Mouse (Mus musculus) cortical plate, adult 2 months (tissue): Measurements from ENCODE around the gene Zcchc2. TPM values are rescaled to one million over a fixed set of nuclear protein-coding genes. Genes with fewer than 3 reads are reported as not detected.

Experiments
- H3K27ac ChIP-seq: fragments of 200-500 bp; 2 replicates; pipeline ENCODE4 v1.5.1; 2012; ENCODE audit warnings: low read length, control low read depth, inconsistent platforms; ENCODE audit not compliant: insufficient read depth
- H3K4me1 ChIP-seq: fragments of 200-500 bp; 2 replicates; pipeline ENCODE4 v1.6.1; 2011; ENCODE audit warnings: low read length; ENCODE audit not compliant: control insufficient read depth, insufficient read depth
- H3K4me3 ChIP-seq: fragments of 200-500 bp; 2 replicates; pipeline ENCODE4 v1.5.1; 2011; ENCODE audit warnings: mild to moderate bottlenecking, low read length, control low read depth; ENCODE audit not compliant: insufficient read depth
- CTCF ChIP-seq: fragments of 200-500 bp; IDR thresholded peaks from 2 replicates; pipeline ENCODE4 v1.5.1; 2011; ENCODE audit warnings: mild to moderate bottlenecking, control low read depth, low read length; ENCODE audit not compliant: insufficient read depth; ENCODE audit errors: extremely low read depth
- POLR2A ChIP-seq: fragments of 200-500 bp; IDR thresholded peaks from 2 replicates; pipeline ENCODE4 v1.6.1; 2011; ENCODE audit warnings: mild to moderate bottlenecking, low read length, control low read depth; ENCODE audit not compliant: insufficient read depth; ENCODE audit errors: extremely low read depth
- polyA plus RNA-seq: library from polyadenylated mRNA; depleted of rRNA; stranded (reverse); fragments of >200 nt; gene quantifications from 2 replicates; pipeline ENCODE4 v1.2.3, GENCODE M21; 2012

Zcchc2 gene
- polyA plus RNA-seq, 1 experiment = 19.6 TPM

DNA sequence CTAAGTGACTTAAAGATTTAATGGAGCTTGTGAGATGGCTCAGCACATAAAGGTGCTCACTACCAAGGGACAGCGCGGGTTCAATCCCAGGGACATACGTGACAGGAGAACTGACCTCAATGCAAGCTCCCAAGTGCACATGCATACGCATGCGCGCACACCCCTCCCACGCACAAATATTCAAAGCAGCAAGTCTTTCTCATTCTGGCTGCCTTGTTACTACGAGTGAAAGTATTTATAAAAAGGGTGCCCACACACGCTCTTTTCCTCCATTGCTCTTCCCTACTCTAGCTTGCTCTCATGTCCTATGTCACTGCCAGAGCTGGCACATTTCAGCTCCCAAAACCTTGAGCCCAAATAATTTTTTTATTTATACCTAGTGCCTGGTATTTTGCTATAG is 27.4 kb upstream of the Zcchc2 start:
- H3K4me1 ChIP-seq = no peaks in the 10 kb centered on the region
- TF ChIP-seq POLR2A (no peak), CTCF (no peak)
- no peak overlapping the region for H3K27ac ChIP-seq
- H3K4me3 ChIP-seq = no peak overlapping the region

DNA sequence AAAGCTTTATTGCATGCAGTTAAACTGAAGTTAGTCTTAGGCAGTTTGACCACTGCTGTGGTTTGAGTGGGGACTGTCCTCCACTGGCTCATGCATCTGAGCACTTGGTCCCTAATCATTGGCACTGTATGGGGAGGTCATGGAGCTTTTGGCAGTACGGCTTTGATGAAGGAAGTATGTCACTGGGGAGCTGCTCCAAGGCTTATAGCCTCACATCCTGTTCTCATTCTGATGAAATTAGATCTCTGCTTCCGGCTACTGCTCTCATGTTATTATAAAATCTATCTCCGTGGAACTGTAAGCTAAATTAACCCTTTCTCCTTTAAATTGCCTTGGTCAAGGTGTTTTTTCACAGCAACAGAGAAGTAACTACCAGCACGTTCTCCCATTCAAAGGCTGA is 25.7 kb upstream of the Zcchc2 start:
- TF ChIP-seq CTCF = no peak
- no peak for TF ChIP-seq POLR2A
- Histone ChIP-seq H3K4me1 (no peaks in the 10 kb centered on the region), H3K4me3 (no peak overlapping the region), H3K27ac (no peak overlapping the region)

DNA sequence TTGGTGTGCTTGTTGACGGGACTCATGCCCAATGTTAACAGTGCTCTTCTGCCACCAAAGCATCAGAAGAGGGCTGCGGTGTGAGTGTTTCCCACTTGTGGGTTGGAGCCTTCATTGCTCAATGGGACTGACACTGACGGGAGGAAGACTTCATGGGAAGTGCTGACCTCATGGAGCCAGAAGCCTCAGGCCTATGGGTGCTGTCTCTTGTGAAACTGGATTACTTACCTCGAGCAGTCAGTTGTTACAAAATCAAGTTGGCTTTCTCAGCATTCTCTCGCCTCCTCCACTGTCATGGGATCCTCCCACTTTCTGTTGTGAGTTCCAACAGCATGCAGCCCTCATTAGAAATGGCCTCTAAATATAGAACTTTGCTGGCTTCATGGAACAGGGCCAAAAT is 25.0 kb upstream of the Zcchc2 start:
- H3K4me1 ChIP-seq = no peaks in the 10 kb centered on the region
- TF ChIP-seq POLR2A (no peak), CTCF (no peak)

GRCm38 (mm10) chr1:105971490-105972170 is 18.6 kb upstream of the Zcchc2 start:
- Histone ChIP-seq H3K4me1 (no peaks in the 10 kb centered on the region), H3K4me3 (no peak overlapping the region), H3K27ac (no peak overlapping the region)
- TF ChIP-seq CTCF = no peak
- no peak for TF ChIP-seq POLR2A

More for the DNA sequence above, 25.0 kb upstream of the Zcchc2 start:
- H3K27ac ChIP-seq = no peak overlapping the region
- H3K4me3 ChIP-seq = no peak overlapping the region

DNA sequence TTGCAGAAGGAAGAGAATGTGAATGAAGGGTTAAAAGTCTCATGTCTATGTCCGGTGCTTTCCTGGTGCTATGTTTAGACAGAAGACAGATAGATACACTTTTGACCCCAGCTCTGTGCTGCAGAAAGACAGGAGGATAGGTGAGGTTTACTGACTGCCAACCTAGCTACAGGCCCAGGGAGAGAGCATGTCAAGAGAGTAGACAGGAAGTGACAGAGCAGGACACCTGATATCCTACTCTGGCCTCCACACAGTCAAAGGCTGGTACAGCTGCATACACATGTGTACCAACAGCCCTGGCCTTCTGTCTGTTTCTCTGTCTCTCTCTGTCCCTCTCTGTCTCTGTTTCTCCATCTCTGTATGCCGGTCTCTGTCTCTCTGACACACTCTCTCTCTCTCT is 16.2 kb upstream of the Zcchc2 start:
- H3K4me1 ChIP-seq = peaks cover 2% of the 10 kb centered on the region; the same call in 1 of the 2 replicates
- H3K4me3 ChIP-seq = no peak overlapping the region
- H3K27ac ChIP-seq = no peak overlapping the region
- TF ChIP-seq POLR2A (no peak), CTCF (no peak)

- Histone ChIP-seq H3K4me1 (peaks cover 2% of the 10 kb centered on the region; the same call in 1 of the 2 replicates), H3K27ac (no peak overlapping the region), H3K4me3 (no peak overlapping the region)
- TF ChIP-seq POLR2A (no peak), CTCF (no peak)
Measured at GRCm38 (mm10) chr1:105977446-105978094, 12.6 kb upstream of the Zcchc2 start.

- Histone ChIP-seq H3K4me1 (peaks cover 2% of the 10 kb centered on the region; the same call in 1 of the 2 replicates), H3K27ac (no peak overlapping the region), H3K4me3 (no peak overlapping the region)
- TF ChIP-seq CTCF = no peak
- no peak for TF ChIP-seq POLR2A
Measured at GRCm38 (mm10) chr1:105980849-105981610, 9.2 kb upstream of the Zcchc2 start.

DNA sequence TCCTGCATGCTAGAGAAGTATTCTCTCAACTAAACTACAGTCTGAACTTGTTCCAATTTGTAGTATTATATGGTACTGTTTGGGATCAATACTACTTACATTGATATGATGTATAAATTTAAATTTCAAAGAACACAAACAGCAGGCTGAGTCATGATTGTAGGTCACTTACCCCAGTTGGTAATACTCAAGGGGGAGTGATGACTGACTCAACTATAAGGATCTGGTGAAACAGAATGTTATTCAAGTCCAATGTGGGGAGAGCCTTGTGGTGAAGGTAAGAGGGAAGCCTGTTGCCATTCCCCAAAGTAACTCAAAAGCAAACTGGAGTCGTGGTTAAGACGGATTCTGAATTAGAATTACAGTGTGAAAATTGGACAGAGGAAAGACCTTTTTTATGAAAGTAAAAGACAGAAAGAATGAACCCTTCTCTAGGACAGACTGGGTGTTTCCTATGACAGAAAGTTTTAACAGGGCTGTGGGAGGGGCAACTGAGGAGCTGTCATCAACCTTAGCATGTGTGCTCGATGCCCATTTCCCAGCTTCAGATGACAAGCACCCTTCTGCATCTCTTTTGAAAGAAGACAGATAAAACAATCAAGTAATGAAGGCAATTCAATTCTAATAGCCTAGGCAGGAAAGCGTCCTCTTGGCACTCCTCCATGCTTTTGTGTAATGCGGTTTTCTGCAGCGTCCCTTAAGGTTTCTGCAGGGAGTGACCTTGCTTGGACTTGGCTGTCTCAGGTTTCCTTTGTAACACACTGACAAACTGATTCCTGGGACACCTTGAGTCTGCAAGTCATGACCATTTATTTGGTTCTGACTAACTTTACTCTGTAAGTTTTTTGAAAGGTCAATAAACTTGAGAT is 7.5 kb upstream of the Zcchc2 start:
- H3K4me3 ChIP-seq = no peak overlapping the region
- H3K4me1 ChIP-seq = no peaks in the 10 kb centered on the region
- TF ChIP-seq CTCF (no peak), POLR2A (no peak)
- no peak overlapping the region for H3K27ac ChIP-seq

- no peak overlapping the region for H3K27ac ChIP-seq
- TF ChIP-seq CTCF (no peak), POLR2A (no peak)
Measured at GRCm38 (mm10) chr1:105984172-105984571, 6.0 kb upstream of the Zcchc2 start.

More at GRCm38 (mm10) chr1:105984172-105984571, 6.0 kb upstream of the Zcchc2 start:
- Histone ChIP-seq H3K4me1 (no peaks in the 10 kb centered on the region), H3K4me3 (no peak overlapping the region)
